ENCODE assay signal across 14 mouse cellular contexts in the genomic region with DNA sequence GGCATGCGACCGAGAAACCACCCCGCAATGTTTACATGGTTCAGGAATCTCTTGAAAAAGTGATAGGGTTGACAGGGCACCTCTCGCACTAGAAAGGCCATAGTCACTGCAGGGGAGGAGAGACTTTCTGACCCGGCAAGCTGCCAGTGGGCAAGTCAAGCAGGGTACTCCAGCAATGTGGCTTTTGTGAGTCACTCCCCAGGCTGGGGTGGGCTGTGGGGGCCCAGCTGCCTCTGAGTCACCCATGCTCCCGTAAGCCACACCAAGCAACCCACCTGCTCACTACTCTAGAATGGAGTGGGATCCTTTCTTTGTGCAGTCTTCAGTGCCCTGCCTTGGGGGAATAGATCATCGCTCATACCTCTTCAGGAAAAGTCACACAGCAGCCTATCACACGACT. TPM values are rescaled to one million over a fixed set of nuclear protein-coding genes. Genes with fewer than 3 reads are reported as not detected.
DNase-seq lines count a peak whose midpoint lies in the region.
"Had no signal": no experiment of that assay in that cellular context is flagged by ENCODE, and none has a peak within 500 bp of the region (broad histone marks: within the 10 kb centered on the region; RNA-seq: fewer than 3 reads in every experiment).

No protein-coding gene starts in this region.

- DNase-seq in adrenal gland, postnatal 25 days = peak; percentile 47
- DNase-seq in adrenal gland, adult 8-10 months = no peak
- DNase-seq in kidney, postnatal 10 days = peak; percentile 18
- no peak for DNase-seq in kidney, adult 8-10 months
- peak; percentile 58 for DNase-seq in urinary bladder, postnatal 25 days (ENCODE audit: low spot score)
- no peak for DNase-seq in urinary bladder, postnatal 10 days (ENCODE audit: low spot score)
- DNase-seq in retina, postnatal 1 day = no peak
- DNase-seq in left cerebral cortex, adult 18-20 months (ENCODE audit: low spot score in 2 of 2) = no peak
- DNase-seq: adrenal gland, postnatal 10 days; cerebellum, adult 18-20 months; cerebellum, postnatal 36 days; heart, adult 11 months; heart, postnatal 14 days; right cerebral cortex, postnatal 25 days had no signal

RNA-seq across cellular contexts. Expression of gene Srd5a1, which starts 17.8 kb away (rescaled TPM):
- 29.5 and 31.7 TPM in 2 replicates for total RNA-seq in adrenal gland, postnatal 25 days (2021)
- total RNA-seq in adrenal gland, adult 8-10 months (2022) = 10 to 100 TPM in 3 of 4 experiments, 1 to 10 TPM in 1; 8.2 to 24.0 (median 13.0) TPM
- total RNA-seq in left cerebral cortex, adult 18-20 months (2021) = 1 to 10 TPM; 7.0 to 7.3 TPM

RNA-seq across cellular contexts. Expression of gene Tent4a, which starts 59.0 kb away (rescaled TPM):
- total RNA-seq in adrenal gland, postnatal 25 days (2021) = 23.4 and 25.4 TPM in 2 replicates
- 10 to 100 TPM; 22.6 to 24.5 (median 23.7) TPM for total RNA-seq in adrenal gland, adult 8-10 months (2022)
- total RNA-seq in left cerebral cortex, adult 18-20 months (2021) = 10 to 100 TPM; 49.1 to 50.5 TPM

RNA-seq across cellular contexts. Expression of gene Nsun2, which starts 59.9 kb away (rescaled TPM):
- total RNA-seq in adrenal gland, postnatal 25 days (2021) = 84.4 and 102 TPM in 2 replicates
- 10 to 100 TPM; 82.8 to 94.0 (median 84.4) TPM for total RNA-seq in adrenal gland, adult 8-10 months (2022)
- total RNA-seq in left cerebral cortex, adult 18-20 months (2021) = 10 to 100 TPM; 85.3 to 88.4 TPM

Comparison
In these comparisons a context has a peak if more than half of its experiments do, and no peak if none do; other contexts are left out.
1. DNase-seq: peak in adrenal gland, postnatal 25 days (single experiment), kidney, postnatal 10 days (single experiment) and urinary bladder, postnatal 25 days (single experiment); none in adrenal gland, adult 8-10 months (single experiment), kidney, adult 8-10 months (0 of 2), urinary bladder, postnatal 10 days (single experiment), retina, postnatal 1 day (single experiment) and left cerebral cortex, adult 18-20 months (0 of 2).